Comparison of ENCODE assay signal across 26 mouse cellular contexts in the genomic region with DNA sequence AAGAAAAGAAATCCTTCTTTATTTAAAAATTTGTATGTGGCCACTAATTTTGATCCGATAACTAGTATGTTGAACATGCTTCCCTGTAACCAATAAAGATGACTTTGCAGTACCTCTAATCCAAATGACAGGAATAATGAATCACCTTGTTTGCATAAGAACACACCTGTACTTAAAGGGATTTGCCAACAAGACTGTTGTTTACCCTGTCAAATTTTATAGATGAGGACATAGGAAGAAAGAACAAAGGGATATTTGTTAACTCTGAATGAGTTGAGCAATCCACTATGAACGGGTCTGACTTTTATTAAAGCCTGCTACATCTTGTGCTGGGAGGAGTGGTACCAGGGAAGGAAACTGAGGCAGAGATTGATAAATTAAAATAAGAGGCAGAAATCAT.
A peak's percentile ranks its signal among the peaks of the same experiment; 100 is the strongest.
DNase-seq lines count a peak whose midpoint lies in the region; ATAC-seq and TF ChIP-seq lines count a peak whose summit lies in the region.
"Had no signal": no experiment of that assay in that cellular context is flagged by ENCODE, and none has a peak within 500 bp of the region (broad histone marks: within the 10 kb centered on the region; RNA-seq: fewer than 3 reads in every experiment).

No protein-coding gene starts in this region.

- no peak for ATAC-seq in lung, postnatal 0 days
- ATAC-seq in intestine, embryonic 16.5 days, result peak; percentile 81
- peak; percentile 74 for ATAC-seq in stomach, embryonic 15.5 days (ENCODE audit: insufficient read depth, low FRiP score, low read depth)
- ATAC-seq: forebrain, embryonic 14.5 days; forebrain, postnatal 0 days; hindbrain, embryonic 16.5 days; Patski had no signal

- 0 out of 2 replicates have a peak, but pooled peaks have one; percentile 18 for TF ChIP-seq EP300 in lung, postnatal 0 days (IDR thresholded peaks at IDR 0.05)

- no peak overlapping the region for H3K4me3 ChIP-seq in lung, postnatal 0 days (ENCODE audit: low read depth, low read length)
- no peak overlapping the region for H3K4me3 ChIP-seq in intestine, embryonic 16.5 days (ENCODE audit: low read length)
- no peak overlapping the region for H3K4me3 ChIP-seq in stomach, embryonic 15.5 days (replicated peaks)
- H3K4me3 ChIP-seq: gastrocnemius, adult 2 months; heart, embryonic 12.5 days; heart, embryonic 15.5 days; hindbrain, embryonic 10.5 days; hindbrain, embryonic 13.5 days had no signal

- H3K9me3 ChIP-seq in lung, postnatal 0 days (ENCODE audit: low read length), result no peaks in the 10 kb centered on the region
- no peaks in the 10 kb centered on the region for H3K9me3 ChIP-seq in intestine, embryonic 16.5 days (ENCODE audit: control insufficient read depth, low read length)
- no peaks in the 10 kb centered on the region for H3K9me3 ChIP-seq in stomach, embryonic 15.5 days
- H3K9me3 ChIP-seq: heart, embryonic 12.5 days; heart, embryonic 15.5 days; hindbrain, embryonic 10.5 days; hindbrain, embryonic 13.5 days had no signal

- 48% methylated on average over 2 of the region's 2 CpGs for WGBS in lung, postnatal 0 days
- WGBS in intestine, embryonic 16.5 days, result 60% methylated on average over 2 of the region's 2 CpGs
- 52% methylated on average over 2 of the region's 2 CpGs for WGBS in stomach, embryonic 15.5 days

- H3K27ac ChIP-seq in lung, postnatal 0 days (ENCODE audit: low read length), result no peak overlapping the region
- H3K27ac ChIP-seq in intestine, embryonic 16.5 days (ENCODE audit: low read length), result no peak overlapping the region
- no peak overlapping the region for H3K27ac ChIP-seq in stomach, embryonic 15.5 days
- H3K27ac ChIP-seq: gastrocnemius, adult 2 months; heart, embryonic 15.5 days; hindbrain, embryonic 10.5 days; hindbrain, embryonic 13.5 days had no signal

- no peaks in the 10 kb centered on the region for H3K36me3 ChIP-seq in lung, postnatal 0 days (ENCODE audit: insufficient read depth, low read length)
- no peaks in the 10 kb centered on the region for H3K36me3 ChIP-seq in intestine, embryonic 16.5 days (ENCODE audit: control insufficient read depth, insufficient read depth, low read length)
- H3K36me3 ChIP-seq in stomach, embryonic 15.5 days, result no peaks in the 10 kb centered on the region
- H3K36me3 ChIP-seq: heart, embryonic 12.5 days; heart, embryonic 15.5 days; hindbrain, embryonic 10.5 days; hindbrain, embryonic 13.5 days had no signal

- H3K27me3 ChIP-seq in lung, postnatal 0 days (replicated peaks; ENCODE audit: insufficient read depth, low read length), result no peaks in the 10 kb centered on the region
- no peaks in the 10 kb centered on the region for H3K27me3 ChIP-seq in intestine, embryonic 16.5 days (replicated peaks; ENCODE audit: control insufficient read depth, insufficient read depth, low read length)
- no peaks in the 10 kb centered on the region for H3K27me3 ChIP-seq in stomach, embryonic 15.5 days (replicated peaks)
- H3K27me3 ChIP-seq: heart, embryonic 12.5 days; heart, embryonic 15.5 days; hindbrain, embryonic 13.5 days had no signal

- no peak for TF ChIP-seq CTCF in lung, postnatal 0 days (IDR thresholded peaks at IDR 0.05)

- DNase-seq in lung, postnatal 0 days (ENCODE audit: low spot score), result no peak
- no peak for DNase-seq in lung, adult 18-20 months
- no peak for DNase-seq in spleen, adult 18-20 months
- DNase-seq in adrenal gland, postnatal 4 days (ENCODE audit: low spot score in 2 of 2), result no peak
- DNase-seq in ovary, postnatal 14 days (ENCODE audit: low spot score), result no peak
- DNase-seq in Muller cell, postnatal 12 days (ENCODE audit: inconsistent ontology term), result no peak
- DNase-seq: adrenal gland, adult 2 months; adrenal gland, postnatal 14 days; cerebellum, adult 11-12 months; cerebellum, adult 8-10 months; cerebellum, postnatal 36 days; forebrain, postnatal 0 days; gastrocnemius, adult 2 months; gastrocnemius, postnatal 14 days; heart, adult 18-20 months; heart, postnatal 10 days; heart, postnatal 36 days had no signal

- H3K4me2 ChIP-seq in lung, postnatal 0 days (replicated peaks; ENCODE audit: low read depth, low read length), result no peak overlapping the region
- no peak overlapping the region for H3K4me2 ChIP-seq in intestine, embryonic 16.5 days (ENCODE audit: low read depth, low read length)
- H3K4me2 ChIP-seq in stomach, embryonic 15.5 days, result no peak overlapping the region
- H3K4me2 ChIP-seq: heart, embryonic 12.5 days; heart, embryonic 15.5 days; hindbrain, embryonic 13.5 days had no signal

- H3K9ac ChIP-seq in lung, postnatal 0 days (replicated peaks; ENCODE audit: low read depth), result no peak overlapping the region
- no peak overlapping the region for H3K9ac ChIP-seq in intestine, embryonic 16.5 days (ENCODE audit: low read depth, low read length)
- no peak overlapping the region for H3K9ac ChIP-seq in stomach, embryonic 15.5 days
- H3K9ac ChIP-seq: forebrain, postnatal 0 days; heart, embryonic 12.5 days; heart, embryonic 15.5 days; hindbrain, embryonic 13.5 days had no signal

- H3K4me1 ChIP-seq in lung, postnatal 0 days (ENCODE audit: insufficient read depth, low read depth, low read length), result no peaks in the 10 kb centered on the region
- no peaks in the 10 kb centered on the region for H3K4me1 ChIP-seq in intestine, embryonic 16.5 days (ENCODE audit: control insufficient read depth, insufficient read depth, low read length)
- no peaks in the 10 kb centered on the region; the same call in 1 of the 2 replicates for H3K4me1 ChIP-seq in stomach, embryonic 15.5 days
- H3K4me1 ChIP-seq: heart, embryonic 12.5 days; heart, embryonic 15.5 days had no signal
